Mouse (Mus musculus) CH12.LX (cell line): ENCODE results near the gene Serpinf2. TPM values are rescaled to one million over a fixed set of nuclear protein-coding genes. Genes with fewer than 3 reads are reported as not detected.

Experiments used
- DNase-seq: peaks from one replicate; pipeline ENCODE4 v3.0.0-alpha.2; 2013; ENCODE audit errors: extremely low read depth
- H3K27ac ChIP-seq: 2 replicates; pipeline ENCODE4 v1.5.1; 2012; ENCODE audit warnings: low read depth, mild to moderate bottlenecking, control low read depth, moderate library complexity; ENCODE audit not compliant: insufficient read depth
- H3K27me3 ChIP-seq: replicated peaks from 2 replicates; pipeline ENCODE3; 2012; ENCODE audit warnings: inconsistent platforms
- H3K36me3 ChIP-seq, 2 experiments: replicated peaks in 1 of 2; 2 replicates each; pipeline versions ENCODE3 to v1.6.1; 2012; ENCODE audit warnings: inconsistent platforms in 1 of 2, low read length in 1 of 2, mild to moderate bottlenecking in 1 of 2, mixed read lengths in 1 of 2, moderate library complexity in 1 of 2; ENCODE audit not compliant: control insufficient read depth in 1 of 2, insufficient read depth in 1 of 2
- H3K4me1 ChIP-seq, 2 experiments: 2 replicates each; pipeline ENCODE4 v1.6.1; 2012; ENCODE audit warnings: inconsistent platforms in 1 of 2, moderate library complexity in 1 of 2; ENCODE audit not compliant: insufficient read depth in 2 of 2, control insufficient read depth in 1 of 2
- H3K4me2 ChIP-seq: 2 replicates; pipeline ENCODE4 v1.6.1; 2012; ENCODE audit warnings: low read depth, mild to moderate bottlenecking, control low read depth; ENCODE audit not compliant: poor library complexity, insufficient read depth, severe bottlenecking
- H3K4me3 ChIP-seq, 3 experiments: fragments of 150-350 bp in 1 of 3; sonication (generic) in 1 of 3; replicated peaks in 1 of 3; 2 replicates each; pipeline versions ENCODE3 to v1.5.1; 2011 to 2012; ENCODE audit warnings: low read depth in 2 of 3, low read length in 2 of 3, mild to moderate bottlenecking in 2 of 3, moderate library complexity in 2 of 3, control low read depth in 1 of 3, improper control_type of control experiment in 1 of 3, inconsistent platforms in 1 of 3, mixed read lengths in 1 of 3; ENCODE audit not compliant: poor library complexity in 1 of 3
- H3K79me2 ChIP-seq: replicated peaks from 2 replicates; pipeline ENCODE4 v1.6.1; 2012; ENCODE audit warnings: mild to moderate bottlenecking, moderate library complexity; ENCODE audit not compliant: control insufficient read depth, poor library complexity, insufficient read depth, severe bottlenecking; ENCODE audit errors: extremely low read depth
- H3K9ac ChIP-seq: 2 replicates; pipeline ENCODE4 v1.6.1; 2012; ENCODE audit warnings: low read depth, mild to moderate bottlenecking, control low read depth, moderate library complexity; ENCODE audit not compliant: insufficient read depth
- H3K9me3 ChIP-seq: replicated peaks from 2 replicates; pipeline ENCODE3; 2012; ENCODE audit warnings: low read length, inconsistent platforms, mixed read lengths
- BHLHE40 ChIP-seq: IDR thresholded peaks from 2 replicates; pipeline ENCODE4 v1.6.1; 2011; ENCODE audit warnings: mild to moderate bottlenecking, low read depth, low read length, improper control_type of control experiment
- CHD1 ChIP-seq: IDR thresholded peaks from 2 replicates; pipeline ENCODE4 v1.6.1; 2012; ENCODE audit warnings: low read depth, low read length, improper control_type of control experiment, inconsistent platforms
- CHD2 ChIP-seq: IDR thresholded peaks from 2 replicates; pipeline ENCODE4 v1.6.1; 2011; ENCODE audit warnings: low read length, improper control_type of control experiment
- CTCF ChIP-seq, 2 experiments: IDR thresholded peaks in 1 of 2; conservative IDR thresholded peaks in 1 of 2; 2 replicates each; pipeline ENCODE4 v1.5.1; 2011 to 2012; ENCODE audit warnings: low read depth in 2 of 2, low read length in 2 of 2, improper control_type of control experiment in 1 of 2, inconsistent platforms in 1 of 2, mild to moderate bottlenecking in 1 of 2, moderate library complexity in 1 of 2
- E2F4 ChIP-seq: IDR thresholded peaks from 2 replicates; pipeline ENCODE4 v1.6.1; 2011; ENCODE audit warnings: low read depth, low read length, improper control_type of control experiment; ENCODE audit not compliant: insufficient replicate concordance
- ELF1 ChIP-seq: IDR thresholded peaks from 2 replicates; pipeline ENCODE4 v1.6.1; 2014; ENCODE audit warnings: low read depth, mild to moderate bottlenecking, inconsistent platforms, low read length, improper control_type of control experiment
- EP300 ChIP-seq: IDR thresholded peaks from 2 replicates; pipeline ENCODE4 v1.6.1; 2011; ENCODE audit warnings: low read length, improper control_type of control experiment
- ETS1 ChIP-seq: conservative IDR thresholded peaks from 2 replicates; pipeline ENCODE4 v1.6.1; 2012; ENCODE audit warnings: low read depth, mild to moderate bottlenecking, inconsistent platforms, low read length, improper control_type of control experiment, moderate library complexity
- GABPA ChIP-seq: IDR thresholded peaks from 2 replicates; pipeline ENCODE4 v1.6.1; 2012; ENCODE audit warnings: low read depth, low read length, improper control_type of control experiment, inconsistent platforms; ENCODE audit not compliant: insufficient replicate concordance
- HCFC1 ChIP-seq: IDR thresholded peaks from 2 replicates; pipeline ENCODE4 v1.6.1; 2012; ENCODE audit warnings: low read depth, mild to moderate bottlenecking, inconsistent platforms, low read length, improper control_type of control experiment
- IRF4 ChIP-seq: IDR thresholded peaks from 2 replicates; pipeline ENCODE4 v1.6.1; 2014; ENCODE audit warnings: low read depth, mild to moderate bottlenecking, inconsistent platforms, low read length, improper control_type of control experiment
- JUN ChIP-seq: IDR thresholded peaks from 2 replicates; pipeline ENCODE4 v1.6.1; 2011; ENCODE audit warnings: low read depth, mild to moderate bottlenecking, low read length, improper control_type of control experiment, moderate library complexity; ENCODE audit not compliant: insufficient read depth
- JUND ChIP-seq: conservative IDR thresholded peaks from 2 replicates; pipeline ENCODE4 v1.6.1; 2011; ENCODE audit warnings: low read depth, low read length, improper control_type of control experiment
- KAT2A ChIP-seq: IDR thresholded peaks from 2 replicates; pipeline ENCODE4 v1.6.1; 2012; ENCODE audit warnings: low read length, improper control_type of control experiment, inconsistent platforms; ENCODE audit not compliant: insufficient replicate concordance
- MAFK ChIP-seq: IDR thresholded peaks from 2 replicates; pipeline ENCODE4 v1.6.1; 2011; ENCODE audit warnings: low read length, improper control_type of control experiment; ENCODE audit not compliant: insufficient replicate concordance
- MAX ChIP-seq: IDR thresholded peaks from 2 replicates; pipeline ENCODE4 v1.6.1; 2011; ENCODE audit warnings: low read length, improper control_type of control experiment
- MAZ ChIP-seq: IDR thresholded peaks from 2 replicates; pipeline ENCODE4 v1.6.1; 2012; ENCODE audit warnings: low read depth, mild to moderate bottlenecking, inconsistent platforms, low read length, improper control_type of control experiment, moderate library complexity
- MEF2A ChIP-seq: IDR thresholded peaks from 2 replicates; pipeline ENCODE4 v1.6.1; 2014; ENCODE audit warnings: low read depth, mild to moderate bottlenecking, inconsistent platforms, low read length, improper control_type of control experiment, borderline replicate concordance
- MXI1 ChIP-seq: IDR thresholded peaks from 2 replicates; pipeline ENCODE4 v1.6.1; 2011; ENCODE audit warnings: mild to moderate bottlenecking, low read depth, low read length, improper control_type of control experiment
- MYC ChIP-seq: IDR thresholded peaks from 2 replicates; pipeline ENCODE4 v1.6.1; 2011; ENCODE audit warnings: low read depth, mild to moderate bottlenecking, improper control_type of control experiment, low read length
- NELFE ChIP-seq: IDR thresholded peaks from 2 replicates; pipeline ENCODE4 v1.6.1; 2011; ENCODE audit warnings: low read depth, low read length, improper control_type of control experiment
- PAX5 ChIP-seq: IDR thresholded peaks from 2 replicates; pipeline ENCODE4 v1.6.1; 2012; ENCODE audit warnings: low read length, inconsistent platforms, mixed read lengths
- POLR2A ChIP-seq: IDR thresholded peaks from 2 replicates; pipeline ENCODE4 v1.6.1; 2011; ENCODE audit warnings: low read depth, mild to moderate bottlenecking, improper control_type of control experiment, low read length
- POLR2AphosphoS2 ChIP-seq: IDR thresholded peaks from 2 replicates; pipeline ENCODE4 v1.6.1; 2011; ENCODE audit warnings: low read depth, low read length, improper control_type of control experiment
- RCOR1 ChIP-seq: conservative IDR thresholded peaks from 2 replicates; pipeline ENCODE4 v1.6.1; 2012; ENCODE audit warnings: low read depth, mild to moderate bottlenecking, inconsistent platforms, low read length, improper control_type of control experiment
- SIN3A ChIP-seq: IDR thresholded peaks from 2 replicates; pipeline ENCODE4 v1.6.1; 2012; ENCODE audit warnings: low read length, improper control_type of control experiment, inconsistent platforms
- SMC3 ChIP-seq: IDR thresholded peaks from 2 replicates; pipeline ENCODE4 v1.6.1; 2011; ENCODE audit warnings: low read depth, low read length, improper control_type of control experiment
- TBP ChIP-seq: conservative IDR thresholded peaks from 2 replicates; pipeline ENCODE4 v1.6.1; 2011; ENCODE audit warnings: low read depth, low read length, improper control_type of control experiment
- TCF12 ChIP-seq: IDR thresholded peaks from 2 replicates; pipeline ENCODE4 v1.6.1; 2014; ENCODE audit warnings: low read depth, mild to moderate bottlenecking, inconsistent platforms, low read length, improper control_type of control experiment
- UBTF ChIP-seq: IDR thresholded peaks from 2 replicates; pipeline ENCODE4 v1.6.1; 2012; ENCODE audit warnings: low read depth, mild to moderate bottlenecking, inconsistent platforms, low read length, improper control_type of control experiment, moderate library complexity
- USF1 ChIP-seq: IDR thresholded peaks from 2 replicates; pipeline ENCODE4 v1.6.1; 2014; ENCODE audit warnings: low read depth, mild to moderate bottlenecking, inconsistent platforms, low read length, improper control_type of control experiment
- ZMIZ1 ChIP-seq: IDR thresholded peaks from 2 replicates; pipeline ENCODE4 v1.6.1; 2012; ENCODE audit warnings: low read depth, mild to moderate bottlenecking, inconsistent platforms, low read length, improper control_type of control experiment
- ZNF384 ChIP-seq: IDR thresholded peaks from 2 replicates; pipeline ENCODE4 v1.6.1; 2012; ENCODE audit warnings: low read depth, low read length, improper control_type of control experiment, inconsistent platforms
- dilution Hi-C: fragments of 300-500 bp; cut with MboI; formaldehyde crosslinking; loops from 2 replicates; pipeline ENCODE4 v1.14.3; 2020; ENCODE audit warnings: low sequenced_read_pairs; ENCODE audit not compliant: extremely low pct_unique_long_range_greater_than_20kb, extremely low pct_ligation_motif_present
- in situ Hi-C: fragments of 300-500 bp; cut with MboI; formaldehyde crosslinking; loops from 3 replicates; pipeline ENCODE4 v1.14.3; 2019; ENCODE audit warnings: low sequenced_read_pairs, low pct_ligation_motif_present, low pct_unique_long_range_greater_than_20kb, mixed read lengths
- polyA plus RNA-seq: library from polyadenylated mRNA; unstranded; fragments of >175 nt; gene quantifications from 2 replicates; pipeline ENCODE4 v1.2.1, GENCODE M21; 2012; ENCODE audit warnings: low read depth; ENCODE audit not compliant: insufficient read length
- total RNA-seq, 2 experiments: library from RNA; depleted of rRNA; stranded (reverse); fragments of 300-350 nt in 1 of 2; fragments of >200 nt in 1 of 2; gene quantifications; 2 replicates each; pipeline ENCODE4 v1.2.3; 2012 to 2014

Gene Serpinf2
- total and polyA plus RNA-seq, 3 experiments = 0.08 to 0.26 TPM; not detected in 1

DNA sequence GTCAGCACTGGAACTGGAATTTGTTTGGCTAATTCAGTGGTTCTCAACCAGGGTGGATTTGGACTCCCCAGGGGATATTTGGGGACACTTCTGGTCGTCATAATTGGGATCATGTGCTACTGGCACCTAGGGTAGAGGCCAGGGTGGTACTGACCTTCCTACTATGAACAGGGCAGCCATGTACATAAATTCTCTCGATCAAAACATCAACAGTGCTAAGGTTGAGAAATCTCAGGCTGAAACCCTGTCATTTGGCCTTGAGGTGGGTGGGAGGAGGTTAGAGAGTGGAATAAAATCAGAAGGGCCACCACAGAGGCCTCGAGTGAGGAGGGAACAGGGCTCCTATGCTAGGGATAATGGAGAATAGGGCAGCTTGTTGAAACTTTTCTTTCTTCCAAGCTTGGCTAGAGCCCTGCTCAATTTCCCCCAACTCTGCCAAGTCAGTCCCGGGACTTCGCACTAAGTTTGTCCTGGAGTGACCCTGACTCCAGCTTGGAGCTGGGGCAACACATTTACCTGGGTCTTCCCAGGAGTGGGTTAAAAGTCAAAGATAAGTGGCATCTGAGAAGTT, 19.8 kb upstream of the Serpinf2 start (continued):
- TF ChIP-seq JUN (no peak), MXI1 (no peak), SIN3A (0 out of 2 replicates have a peak, but pooled peaks have one; percentile 7), RCOR1 (no peak), UBTF (no peak; the same call in 1 of the 2 replicates), TBP (0 out of 2 replicates have a peak, but pooled peaks have one; percentile 5), SMC3 (no peak), MYC (no peak), IRF4 (0 out of 2 replicates have a peak, but pooled peaks have one; percentile 24), MAZ (0 out of 2 replicates have a peak, but pooled peaks have one; percentile 34), TCF12 (no peak; the same call in 1 of the 2 replicates), ETS1 (peak; percentile 57), MEF2A (peak; percentile 58; the same call in 1 of the 2 replicates), POLR2AphosphoS2 (peak; percentile 22; the same call in 1 of the 2 replicates), E2F4 (no peak), HCFC1 (no peak)

DNA sequence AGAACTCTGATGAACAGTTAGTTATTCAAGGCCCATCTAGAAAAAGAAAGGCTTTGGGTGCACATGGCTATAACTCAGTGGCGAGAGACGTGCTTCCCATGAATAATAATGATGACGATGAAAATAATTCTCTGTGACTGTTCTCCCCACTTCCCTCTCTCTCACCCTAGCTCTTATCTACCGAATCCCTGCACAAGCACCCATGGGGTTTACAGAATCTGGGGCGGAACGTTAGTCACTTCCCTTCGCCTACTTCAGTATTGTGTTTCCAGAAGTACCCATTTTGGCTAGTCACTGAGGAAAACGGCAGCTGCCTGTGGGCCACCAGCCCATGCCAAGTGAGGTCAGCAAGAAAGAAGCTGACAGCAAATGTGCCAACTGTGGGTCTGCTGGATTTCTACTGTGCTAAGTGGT, 19.2 kb upstream of the Serpinf2 start:
- Histone ChIP-seq H3K79me2 (peaks cover 10% of the 10 kb centered on the region; the same call in 1 of the 2 replicates), H3K4me2 (peak overlapping the region; percentile 97), H3K4me1 (peaks cover 32 to 76% of the 10 kb centered on the region in 2 experiments), H3K27me3 (no peaks in the 10 kb centered on the region), H3K27ac (peak overlapping the region; percentile 98), H3K9ac (peak overlapping the region; percentile 71), H3K36me3 (peaks cover 1 to 4% of the 10 kb centered on the region in 2 experiments), H3K4me3 (no peak overlapping the region), H3K9me3 (no peaks in the 10 kb centered on the region)
- dilution Hi-C loops (no loop called here), in situ Hi-C loops (loop anchor here (5.0 kb wide), 1 partner anchor 46 kb away; no protein-coding TSS in a partner anchor)
- DNase-seq = peak; percentile 80
- TF ChIP-seq JUN = peak; percentile 3; the same call in 1 of the 2 replicates
- peak; percentile 25; the same call in 1 of the 2 replicates for TF ChIP-seq HCFC1
- peak; percentile 4; the same call in 1 of the 2 replicates for TF ChIP-seq SMC3
- TF ChIP-seq UBTF = no peak
- peak; percentile 69 for TF ChIP-seq ZMIZ1
- TF ChIP-seq IRF4 = no peak
- TF ChIP-seq MYC = peak; percentile 86
- TF ChIP-seq GABPA = no peak
- 0 out of 2 replicates have a peak, but pooled peaks have one; percentile 0 for TF ChIP-seq POLR2A
- TF ChIP-seq CHD1 = peak; percentile 95
- TF ChIP-seq BHLHE40 = peak; percentile 29; the same call in 1 of the 2 replicates
- no peak; the same call in 1 of the 2 replicates for TF ChIP-seq CHD2
- TF ChIP-seq TCF12 = no peak; the same call in 1 of the 2 replicates
- no peak for TF ChIP-seq ELF1
- TF ChIP-seq E2F4 = no peak
- TF ChIP-seq POLR2AphosphoS2 = no peak; the same call in 1 of the 2 replicates
- peak; percentile 77; the same call in 1 of the 2 replicates for TF ChIP-seq MAFK
- TF ChIP-seq MXI1 = peak; percentile 81
- TF ChIP-seq PAX5 = no peak
- TF ChIP-seq EP300 = no peak; the same call in none of the 2 replicates
- TF ChIP-seq RCOR1 = 0 out of 2 replicates have a peak, but pooled peaks have one; percentile 70
- no peak; the same call in 1 of the 2 replicates for TF ChIP-seq JUND
- peak; percentile 36 for TF ChIP-seq ETS1
- TF ChIP-seq ZNF384 = no peak
- TF ChIP-seq SIN3A = no peak; the same call in 1 of the 2 replicates
- peak; percentile 70 for TF ChIP-seq MAX
- no peak; the same call in 1 of the 2 replicates for TF ChIP-seq KAT2A
- TF ChIP-seq CTCF (conservative IDR thresholded peaks at IDR 0.05 in 1 of 2, IDR thresholded peaks at IDR 0.05 in 1 of 2; ENCODE audit: low read depth in 2 of 2, low read length in 2 of 2) = no peak
- peak; percentile 67 for TF ChIP-seq NELFE
- TF ChIP-seq USF1 = no peak
